21 mouse cellular contexts compared by ENCODE assay signal in the genomic region with DNA sequence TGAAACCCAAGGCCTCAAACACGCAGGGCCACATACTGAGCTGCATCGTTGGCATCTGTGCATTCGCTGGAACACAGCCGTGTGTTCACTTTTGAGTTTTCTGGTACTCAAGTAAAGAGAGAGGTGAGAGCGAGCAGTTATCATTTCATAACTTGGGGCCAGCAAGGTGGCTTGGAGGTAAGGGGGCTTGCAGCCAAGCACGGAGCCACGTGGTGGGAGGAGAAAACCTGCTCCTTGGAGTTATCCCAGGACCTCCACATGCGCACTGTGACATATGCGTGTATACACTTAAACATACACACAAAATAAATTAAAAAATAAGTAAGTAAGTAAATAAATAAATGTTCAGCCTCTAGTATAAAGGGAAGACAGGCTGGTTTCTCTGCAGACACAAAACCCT. TPM values are rescaled to one million over a fixed set of nuclear protein-coding genes. Genes with fewer than 3 reads are reported as not detected.
DNase-seq lines count a peak whose midpoint lies in the region; ATAC-seq and TF ChIP-seq lines count a peak whose summit lies in the region.
"Had no signal": no experiment of that assay in that cellular context is flagged by ENCODE, and none has a peak within 500 bp of the region (broad histone marks: within the 10 kb centered on the region; RNA-seq: fewer than 3 reads in every experiment).

No protein-coding gene starts in this region.

- no peak overlapping the region for H3K4me2 ChIP-seq in lung, postnatal 0 days (replicated peaks; ENCODE audit: low read depth, low read length)
- H3K4me2 ChIP-seq: embryonic facial prominence, embryonic 13.5 days; forebrain, embryonic 12.5 days; heart, embryonic 11.5 days; heart, embryonic 15.5 days; hindbrain, embryonic 13.5 days had no signal

- peaks cover 13% of the 10 kb centered on the region for H3K4me1 ChIP-seq in kidney, adult 2 months (ENCODE audit: control insufficient read depth, insufficient read depth, low read length)
- H3K4me1 ChIP-seq in lung, postnatal 0 days (ENCODE audit: insufficient read depth, low read depth, low read length), result no peaks in the 10 kb centered on the region
- H3K4me1 ChIP-seq in small intestine, adult 2 months (ENCODE audit: control insufficient read depth, insufficient read depth, insufficient read length, low read length), result peaks cover 42% of the 10 kb centered on the region
- H3K4me1 ChIP-seq: forebrain, embryonic 12.5 days; hindbrain, embryonic 13.5 days had no signal

- H3K36me3 ChIP-seq in kidney, adult 2 months (ENCODE audit: control insufficient read depth, insufficient read depth, low read length), result no peaks in the 10 kb centered on the region
- H3K36me3 ChIP-seq in lung, postnatal 0 days (ENCODE audit: insufficient read depth, low read length), result no peaks in the 10 kb centered on the region
- H3K36me3 ChIP-seq in small intestine, adult 2 months (ENCODE audit: control insufficient read depth, insufficient read depth, low read length), result no peaks in the 10 kb centered on the region
- H3K36me3 ChIP-seq: embryonic facial prominence, embryonic 13.5 days; forebrain, embryonic 12.5 days; heart, embryonic 15.5 days; hindbrain, embryonic 13.5 days had no signal

- H3K27ac ChIP-seq in kidney, adult 2 months (ENCODE audit: insufficient read depth, low read depth, low read length), result no peak overlapping the region; the same call in 1 of the 2 replicates
- H3K27ac ChIP-seq in lung, postnatal 0 days (ENCODE audit: low read length), result no peak overlapping the region
- peak overlapping the region; percentile 64 for H3K27ac ChIP-seq in small intestine, adult 2 months (ENCODE audit: insufficient read depth, low read depth, low read length)
- H3K27ac ChIP-seq: embryonic facial prominence, embryonic 13.5 days; forebrain, embryonic 12.5 days; heart, adult 2 months; heart, embryonic 15.5 days had no signal

- TF ChIP-seq EP300 in lung, postnatal 0 days (IDR thresholded peaks at IDR 0.05), result no peak

- H3K9me3 ChIP-seq in lung, postnatal 0 days (ENCODE audit: low read length), result no peaks in the 10 kb centered on the region
- H3K9me3 ChIP-seq: embryonic facial prominence, embryonic 13.5 days; forebrain, embryonic 12.5 days; heart, embryonic 15.5 days; hindbrain, embryonic 13.5 days had no signal

- no peak overlapping the region for H3K4me3 ChIP-seq in kidney, adult 2 months (ENCODE audit: insufficient read depth, low read depth, low read length)
- no peak overlapping the region for H3K4me3 ChIP-seq in lung, postnatal 0 days (ENCODE audit: low read depth, low read length)
- H3K4me3 ChIP-seq in small intestine, adult 2 months (ENCODE audit: low read depth, low read length), result no peak overlapping the region
- H3K4me3 ChIP-seq: embryonic facial prominence, embryonic 13.5 days; forebrain, embryonic 12.5 days; heart, adult 2 months; heart, embryonic 15.5 days; hindbrain, embryonic 13.5 days had no signal

- TF ChIP-seq CTCF in kidney, adult 2 months (conservative IDR thresholded peaks at IDR 0.05; ENCODE audit: insufficient read depth, insufficient read length, low read depth, low read length), result no peak
- TF ChIP-seq CTCF in lung, postnatal 0 days (IDR thresholded peaks at IDR 0.05), result no peak
- no peak for TF ChIP-seq CTCF in small intestine, adult 2 months (IDR thresholded peaks at IDR 0.05; ENCODE audit: extremely low read depth, insufficient read length, insufficient replicate concordance, low read depth, low read length)

- H3K9ac ChIP-seq in lung, postnatal 0 days (replicated peaks; ENCODE audit: low read depth), result no peak overlapping the region
- H3K9ac ChIP-seq: embryonic facial prominence, embryonic 13.5 days; forebrain, embryonic 12.5 days; heart, embryonic 15.5 days; hindbrain, embryonic 13.5 days had no signal

- 92% methylated on average over 9 of the region's 9 CpGs for WGBS in kidney, adult 2 months
- 74% methylated on average over 9 of the region's 9 CpGs for WGBS in lung, postnatal 0 days
- 83% methylated on average over 9 of the region's 9 CpGs for WGBS in small intestine, adult 2 months

- ATAC-seq in lung, postnatal 0 days, result no peak
- ATAC-seq: forebrain, embryonic 16.5 days had no signal

- peak; percentile 26 to 49 for DNase-seq in cerebellum, postnatal 14 days
- DNase-seq in cerebellum, adult 11-12 months, result no peak
- DNase-seq in kidney, adult 2 months, result peak; percentile 38
- DNase-seq in kidney, postnatal 14 days, result no peak
- DNase-seq in lung, adult 18-20 months, result peak; percentile 7 to 25
- no peak for DNase-seq in lung, postnatal 0 days (ENCODE audit: low spot score)
- DNase-seq: adrenal gland, postnatal 10 days; cerebellum, adult 11 months; gastrocnemius, postnatal 14 days; heart, adult 2 months; heart, postnatal 14 days had no signal

- no peaks in the 10 kb centered on the region for H3K27me3 ChIP-seq in kidney, adult 2 months (replicated peaks; ENCODE audit: control insufficient read depth, insufficient read depth, low read length)
- no peaks in the 10 kb centered on the region for H3K27me3 ChIP-seq in lung, postnatal 0 days (replicated peaks; ENCODE audit: insufficient read depth, low read length)
- H3K27me3 ChIP-seq in small intestine, adult 2 months (ENCODE audit: control insufficient read depth, insufficient read depth, low read length), result no peaks in the 10 kb centered on the region
- H3K27me3 ChIP-seq: embryonic facial prominence, embryonic 13.5 days; hindbrain, embryonic 13.5 days had no signal

- TF ChIP-seq POLR2A in kidney, adult 2 months (IDR thresholded peaks at IDR 0.05; ENCODE audit: low read depth, low read length), result no peak
- no peak for TF ChIP-seq POLR2A in small intestine, adult 2 months (IDR thresholded peaks at IDR 0.05; ENCODE audit: low read depth, low read length)

RNA-seq across cellular contexts. Expression of a gene that starts 4.7 kb away (rescaled TPM):
- 70.0 and 72.9 TPM in 2 replicates for polyA plus RNA-seq in kidney, adult 2 months (2012; rRNA removed)
- polyA plus RNA-seq in lung, postnatal 0 days (2015; fragmentation: Nextera tagmentation; extraction: Ambion mirVana), result 0.33 and 0.82 TPM in 2 replicates
- 18.6 and 73.4 TPM in 2 replicates for polyA plus RNA-seq in small intestine, adult 2 months (2012; rRNA removed)
- polyA plus RNA-seq: brain, embryonic 14.5 days; C2C12; embryonic facial prominence, embryonic 13.5 days; forebrain, embryonic 12.5 days; forebrain, embryonic 16.5 days; frontal cortex, adult 2 months; heart, adult 2 months; heart, embryonic 11.5 days; heart, embryonic 15.5 days; hindbrain, embryonic 13.5 days had no signal

RNA-seq across cellular contexts. Expression of a gene that starts 11.9 kb away (rescaled TPM):
- 55.7 and 67.6 TPM in 2 replicates for polyA plus RNA-seq in kidney, adult 2 months (2012; rRNA removed)
- 71.7 and 76.3 TPM in 2 replicates for polyA plus RNA-seq in lung, postnatal 0 days (2015; fragmentation: Nextera tagmentation; extraction: Ambion mirVana)
- 34.2 and 59.3 TPM in 2 replicates for polyA plus RNA-seq in small intestine, adult 2 months (2012; rRNA removed)

RNA-seq across cellular contexts. Expression of a gene that starts 48.8 kb away (rescaled TPM):
- polyA plus RNA-seq in kidney, adult 2 months (2012; rRNA removed), result 4.2 and 7.1 TPM in 2 replicates
- 44.6 and 51.3 TPM in 2 replicates for polyA plus RNA-seq in lung, postnatal 0 days (2015; fragmentation: Nextera tagmentation; extraction: Ambion mirVana)
- polyA plus RNA-seq in small intestine, adult 2 months (2012; rRNA removed), result 0.65 TPM in 1 of 2 replicates, not detected in the other

RNA-seq across cellular contexts. Expression of a gene that starts 48.9 kb away (rescaled TPM):
- 10.5 and 11.7 TPM in 2 replicates for polyA plus RNA-seq in kidney, adult 2 months (2012; rRNA removed)
- polyA plus RNA-seq in lung, postnatal 0 days (2015; fragmentation: Nextera tagmentation; extraction: Ambion mirVana), result 37.8 and 41.3 TPM in 2 replicates
- 4.0 and 9.3 TPM in 2 replicates for polyA plus RNA-seq in small intestine, adult 2 months (2012; rRNA removed)

Comparison
In these comparisons a context has a peak if more than half of its experiments do, and no peak if none do; other contexts are left out.
1. DNase-seq: peak in cerebellum, postnatal 14 days (2 of 2), kidney, adult 2 months (single experiment) and lung, adult 18-20 months (2 of 2); none in cerebellum, adult 11-12 months (single experiment), kidney, postnatal 14 days (single experiment) and lung, postnatal 0 days (single experiment).
2. RNA of a gene that starts 4.7 kb away (polyA plus RNA-seq): 18.6 to 73.4 TPM in small intestine, adult 2 months and 70.0 to 72.9 TPM in kidney, adult 2 months; 0.33 to 0.82 TPM in lung, postnatal 0 days; every median in the first group is over 10 times any median in the second.